Comparison of ENCODE assay signal across 8 mouse cellular contexts in genomic region chr7:110614133-110615063, GRCm38 (mm10). TPM values are rescaled to one million over a fixed set of nuclear protein-coding genes. Genes with fewer than 3 reads are reported as not detected.
DNase-seq lines count a peak whose midpoint lies in the region; ATAC-seq and TF ChIP-seq lines count a peak whose summit lies in the region.

Gene Sbf2, minus strand, starts transcription at chr7:110614922.

- peaks cover 0 to 1% of the 10 kb centered on the region in 2 experiments; a peak in 2 of 4 replicates for H3K27me3 ChIP-seq in MEL (ENCODE audit: control insufficient read depth in 1 of 2, insufficient read depth in 2 of 2, low read length in 2 of 2)
- peaks cover 6% of the 10 kb centered on the region; the same call in 1 of the 2 replicates for H3K27me3 ChIP-seq in hindbrain, embryonic 12.5 days

- DNase-seq in MEL (ENCODE audit: low read depth, low spot score): peak; percentile 54
- peak; percentile 73 for DNase-seq in cerebellum, adult 8-10 months
- peak; percentile 48 to 63 for DNase-seq in frontal cortex, postnatal 14 days (ENCODE audit: low spot score in 2 of 2)
- peak; percentile 57 to 76 for DNase-seq in layer of hippocampus, postnatal 25 days (ENCODE audit: extremely low spot score in 1 of 2, low spot score in 1 of 2)
- peak; percentile 85 for DNase-seq in lung, postnatal 14 days
- peak; percentile 79 for DNase-seq in retina, postnatal 7 days (ENCODE audit: low read depth, low spot score)
- peak; percentile 68 for DNase-seq in urinary bladder, postnatal 25 days (ENCODE audit: low spot score)

- peak within 1 kb of the TSS; percentile 64 to 66 for H3K4me3 ChIP-seq in MEL (ENCODE audit: control insufficient read depth in 1 of 2, insufficient read depth in 1 of 2, low read depth in 2 of 2, low read length in 2 of 2)
- peak within 1 kb of the TSS; percentile 94 for H3K4me3 ChIP-seq in hindbrain, embryonic 12.5 days

- no peak for TF ChIP-seq RAD21 in MEL (IDR thresholded peaks at IDR 0.05; ENCODE audit: low read depth, low read length)

- peak; percentile 95 for ATAC-seq in hindbrain, embryonic 12.5 days (ENCODE audit: low FRiP score)

- H3K4me2 ChIP-seq in hindbrain, embryonic 12.5 days (replicated peaks): peak within 1 kb of the TSS; percentile 78

- peak within 1 kb of the TSS; percentile 32 for H3K27ac ChIP-seq in MEL (ENCODE audit: control insufficient read depth, low read depth, low read length)
- peak within 1 kb of the TSS; percentile 98 for H3K27ac ChIP-seq in hindbrain, embryonic 12.5 days

- no peak for TF ChIP-seq EP300 in MEL (IDR thresholded peaks at IDR 0.05; ENCODE audit: low read depth in 1 of 2, low read length in 2 of 2)

- H3K4me1 ChIP-seq in MEL (ENCODE audit: control insufficient read depth in 1 of 2, insufficient read depth in 2 of 2, low read length in 2 of 2): no peaks in the 10 kb centered on the region; a peak in 1 of 4 replicates
- H3K4me1 ChIP-seq in hindbrain, embryonic 12.5 days: peaks cover 14% of the 10 kb centered on the region

- no peak for TF ChIP-seq CTCF in MEL (IDR thresholded peaks at IDR 0.05 in 2 of 3, conservative IDR thresholded peaks at IDR 0.05 in 1 of 3; ENCODE audit: control insufficient read depth in 1 of 3, insufficient read depth in 1 of 3, low read depth in 2 of 3, low read length in 3 of 3, poor library complexity in 1 of 3, severe bottlenecking in 1 of 3)

- H3K79me2 ChIP-seq in MEL (ENCODE audit: control insufficient read depth, insufficient read depth, low read length, poor library complexity): no peaks in the 10 kb centered on the region; the same call in 1 of the 2 replicates

- TF ChIP-seq POLR2A in MEL (IDR thresholded peaks at IDR 0.05; ENCODE audit: control insufficient read depth in 1 of 2, insufficient read depth in 1 of 2, low read depth in 1 of 2, low read length in 2 of 2, poor library complexity in 1 of 2): peak in 1 of 2 experiments; percentile 17; a peak in 1 of 4 replicates

- H3K9me3 ChIP-seq in MEL (replicated peaks; ENCODE audit: insufficient read depth, low read length): no peaks in the 10 kb centered on the region
- H3K9me3 ChIP-seq in hindbrain, embryonic 12.5 days (replicated peaks): no peaks in the 10 kb centered on the region

- H3K36me3 ChIP-seq in MEL (ENCODE audit: control insufficient read depth in 1 of 2, insufficient read depth in 2 of 2, low read length in 2 of 2): peaks cover 0 to 3% of the 10 kb centered on the region in 2 experiments; a peak in 1 of 4 replicates
- no peaks in the 10 kb centered on the region for H3K36me3 ChIP-seq in hindbrain, embryonic 12.5 days

- peak within 1 kb of the TSS; percentile 78 for H3K9ac ChIP-seq in MEL (ENCODE audit: control insufficient read depth, low read depth, low read length, poor library complexity, severe bottlenecking)
- peak within 1 kb of the TSS; percentile 94 for H3K9ac ChIP-seq in hindbrain, embryonic 12.5 days

- WGBS in hindbrain, embryonic 12.5 days: under 1% methylated on average over 78 of the region's 127 CpGs

TF ChIP-seq in MEL, 35 proteins besides CTCF, POLR2A, EP300 and RAD21:
- TF ChIP-seq NRF1 (IDR thresholded peaks at IDR 0.05; ENCODE audit: insufficient read depth, low read depth, low read length, poor library complexity, severe bottlenecking): peak; percentile 78
- TF ChIP-seq CHD2 (IDR thresholded peaks at IDR 0.05; ENCODE audit: low read length): no peak
- 0 out of 2 replicates have a peak, but pooled peaks have one; percentile 17 for TF ChIP-seq SIN3A (IDR thresholded peaks at IDR 0.05; ENCODE audit: low read length)
- 0 out of 2 replicates have a peak, but pooled peaks have one; percentile 25 for TF ChIP-seq MXI1 (IDR thresholded peaks at IDR 0.05; ENCODE audit: low read depth, low read length)
- TF ChIP-seq NELFE (IDR thresholded peaks at IDR 0.05; ENCODE audit: low read depth, low read length): peak; percentile 30; the same call in 1 of the 2 replicates

RNA-seq across cellular contexts. Expression of gene Sbf2, which starts in this region (rescaled TPM):
- total RNA-seq in MEL (2012; rRNA removed): 1.3 and 2.0 TPM in 2 replicates
- polyA plus RNA-seq in MEL (2012; ENCODE audit: insufficient read depth in 1 of 2, insufficient read length in 2 of 2, low read depth in 1 of 2, low replicate concordance in 2 of 2, missing spikeins in 1 of 2): 1 to 10 TPM in 1 of 2 experiments, not detected in 1; 4.4 TPM
- 56.0 and 61.8 TPM in 2 replicates for polyA plus RNA-seq in hindbrain, embryonic 12.5 days (2016; fragmentation: Nextera tagmentation; extraction: Ambion mirVana)
- 10 to 100 TPM; 62.9 to 76.0 TPM for total RNA-seq in layer of hippocampus, postnatal 25 days (2021)

Comparison
In these comparisons a context has a peak if more than half of its experiments do, and no peak if none do; other contexts are left out.
1. Peak in every context shown above with its lines: DNase-seq, ATAC-seq, H3K4me3 ChIP-seq and H3K27ac ChIP-seq.
2. RNA of gene Sbf2 (total RNA-seq): 62.9 to 76.0 TPM in layer of hippocampus, postnatal 25 days; 1.3 to 2.0 TPM in MEL; every median in the first group is over 10 times any median in the second.